Mouse (Mus musculus) erythroblast, adult 5-6 weeks (primary cell): ENCODE results near the gene Rsu1. TPM values are rescaled to one million over a fixed set of nuclear protein-coding genes. Genes with fewer than 3 reads are reported as not detected.

Experiments
- ATAC-seq: replicated peaks from 2 replicates; pipeline ENCODE4 v1.8.0; 2016; ENCODE audit warnings: moderate number of reproducible peaks, mild to moderate bottlenecking, moderate TSS enrichment, inconsistent platforms; ENCODE audit not compliant: poor library complexity, low FRiP score, severe bottlenecking
- total RNA-seq, 2 experiments: library from RNA; stranded (forward) in 1 of 2; stranded (reverse) in 1 of 2; fragments of 150-400 nt in 1 of 2; fragments of 200-764, 138-1000 nt in 1 of 2; gene quantifications; 2 replicates each; pipeline versions ENCODE4 v1.2.3 to v1.2.4; 2015 to 2017; ENCODE audit warnings: low replicate concordance in 2 of 2

The Rsu1 gene
- total RNA-seq (2015; ENCODE audit: low replicate concordance): 38.4 and 38.5 TPM in 2 replicates
- total RNA-seq (2017; ENCODE audit: low replicate concordance): 24.4 and 49.3 TPM in 2 replicates

GRCm38 (mm10) chr2:13271165-13271957, at the start of gene Rsu1:
Gene Rsu1, minus strand, starts transcription at chr2:13271415.
- ATAC-seq: peak; percentile 98

GRCm38 (mm10) chr2:13303376-13303775, 32.2 kb upstream of the Rsu1 start:
- no peak for ATAC-seq

DNA sequence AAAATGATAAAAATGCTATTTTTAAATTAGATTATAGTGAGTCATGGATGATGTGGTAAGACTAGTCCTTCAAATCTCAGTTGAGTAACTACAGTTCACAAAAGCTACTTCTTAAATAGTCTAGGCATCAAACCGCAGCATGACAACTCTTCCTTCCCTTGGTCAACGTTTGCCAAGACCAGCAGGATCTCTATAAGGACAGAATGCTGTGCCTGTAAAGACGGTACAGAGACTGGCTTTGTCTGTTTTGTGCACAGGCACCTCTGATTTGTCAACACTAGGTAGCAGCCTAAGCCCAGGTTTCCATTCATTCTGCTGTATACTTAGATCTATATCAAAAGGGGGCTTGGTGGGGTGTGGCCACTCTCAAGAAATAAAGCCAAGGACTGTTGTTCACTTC, 27.8 kb upstream of the Rsu1 start:
- ATAC-seq: no peak

- no peak for ATAC-seq
Observed at GRCm38 (mm10) chr2:13297733-13298132, 26.5 kb upstream of the Rsu1 start.

DNA sequence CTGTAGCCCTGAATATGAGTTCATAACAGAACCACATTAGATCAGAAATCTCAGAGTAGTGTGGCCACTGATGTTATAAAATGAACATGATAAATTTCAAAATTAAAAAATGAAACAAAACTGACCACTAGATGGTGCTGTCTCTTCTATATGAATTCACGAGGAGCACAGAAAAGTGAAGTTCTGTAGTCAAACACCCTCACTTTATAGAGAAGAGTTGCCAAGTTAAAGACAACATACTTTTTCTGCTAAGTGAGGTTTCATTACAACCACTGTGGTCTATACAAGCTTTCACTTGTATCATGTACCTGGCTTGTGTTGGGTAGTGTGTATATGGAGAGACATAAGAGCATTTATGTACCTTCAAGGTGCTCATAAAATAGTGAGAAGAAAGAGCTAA, 19.4 kb upstream of the Rsu1 start:
- no peak for ATAC-seq

GRCm38 (mm10) chr2:13290070-13290469, 18.9 kb upstream of the Rsu1 start:
- no peak for ATAC-seq

GRCm38 (mm10) chr2:13278114-13278862, 7.1 kb upstream of the Rsu1 start:
- ATAC-seq: peak; percentile 60; the same call in 1 of the 2 replicates

- no peak for ATAC-seq
Observed at GRCm38 (mm10) chr2:13275874-13276273, 4.7 kb upstream of the Rsu1 start.

GRCm38 (mm10) chr2:13270736-13271135, 479 bp downstream of the Rsu1 start:
- ATAC-seq: no peak

DNA sequence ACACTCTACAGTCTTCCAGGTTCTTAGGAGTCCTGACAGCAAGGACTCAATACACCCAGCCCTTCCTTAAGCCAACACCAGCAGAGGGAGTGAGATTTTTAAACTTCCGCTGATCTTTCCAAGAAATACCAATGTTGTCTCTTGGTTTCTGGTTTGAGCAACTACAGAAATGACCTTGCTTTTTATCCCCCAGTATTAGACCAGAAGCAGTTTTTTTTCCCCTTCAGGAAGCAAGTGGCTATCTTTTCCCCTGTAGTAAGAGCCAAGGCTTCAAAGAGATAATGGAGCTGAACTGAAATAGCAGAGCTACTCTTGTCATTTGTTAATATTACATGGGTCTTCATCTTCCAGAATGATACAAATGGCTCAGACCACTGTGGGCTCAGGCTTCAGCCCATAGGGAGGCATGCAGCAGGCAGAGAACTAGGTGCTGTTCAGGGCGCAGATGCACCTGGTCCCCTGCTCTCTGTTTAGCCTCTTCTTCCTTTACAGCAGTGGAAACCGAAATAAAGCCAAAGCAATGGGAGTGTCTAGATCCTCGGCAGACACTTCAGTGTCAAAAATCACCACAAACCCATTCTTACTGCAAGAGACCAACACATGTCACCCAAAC, 2.4 kb downstream of the Rsu1 start:
- ATAC-seq: no peak

DNA sequence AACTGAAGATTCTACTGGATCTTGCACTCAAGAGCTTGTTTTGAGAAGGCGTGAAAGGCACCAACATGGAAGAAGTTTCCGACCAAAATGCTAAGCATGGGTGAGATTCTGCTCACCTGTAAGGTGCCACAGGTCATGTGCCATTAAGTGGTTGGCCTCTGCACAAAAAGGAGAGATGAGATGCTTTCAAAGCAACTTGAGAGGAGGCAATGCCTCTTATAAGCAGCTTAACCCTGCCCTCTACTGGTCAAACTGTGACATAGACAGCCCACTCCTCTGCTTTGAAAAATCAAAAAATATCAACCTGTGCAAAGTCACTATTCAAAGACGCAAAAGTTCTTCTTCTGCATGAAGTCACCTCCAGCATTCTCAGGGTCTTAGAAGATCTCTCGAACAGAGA, 6.3 kb downstream of the Rsu1 start:
- peak; percentile 74; the same call in 1 of the 2 replicates for ATAC-seq

GRCm38 (mm10) chr2:13263150-13263549, 8.1 kb downstream of the Rsu1 start:
- ATAC-seq: no peak

DNA sequence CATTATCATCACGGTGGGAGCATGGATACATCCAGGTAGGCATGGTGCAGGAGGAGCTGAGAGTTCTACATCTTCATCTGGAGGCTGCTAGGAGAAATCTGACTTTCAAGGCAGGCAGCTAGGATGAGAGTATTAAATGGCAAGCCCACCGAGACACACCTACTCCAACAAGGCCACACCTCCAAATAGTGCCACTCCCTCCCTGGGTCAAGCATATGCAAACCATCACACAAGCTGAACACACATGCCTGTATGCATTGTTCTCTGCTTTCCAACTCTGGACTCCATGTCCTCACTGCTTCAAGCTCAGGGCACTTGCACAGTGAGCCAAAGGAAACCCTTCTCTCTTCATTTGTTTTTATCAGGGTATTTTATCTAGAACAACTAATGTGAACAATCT, 12.6 kb downstream of the Rsu1 start:
- ATAC-seq: no peak

GRCm38 (mm10) chr2:13240711-13241110, 30.5 kb downstream of the Rsu1 start:
- ATAC-seq: no peak

GRCm38 (mm10) chr2:13237140-13237901, 33.9 kb downstream of the Rsu1 start:
- peak; percentile 72 for ATAC-seq

DNA sequence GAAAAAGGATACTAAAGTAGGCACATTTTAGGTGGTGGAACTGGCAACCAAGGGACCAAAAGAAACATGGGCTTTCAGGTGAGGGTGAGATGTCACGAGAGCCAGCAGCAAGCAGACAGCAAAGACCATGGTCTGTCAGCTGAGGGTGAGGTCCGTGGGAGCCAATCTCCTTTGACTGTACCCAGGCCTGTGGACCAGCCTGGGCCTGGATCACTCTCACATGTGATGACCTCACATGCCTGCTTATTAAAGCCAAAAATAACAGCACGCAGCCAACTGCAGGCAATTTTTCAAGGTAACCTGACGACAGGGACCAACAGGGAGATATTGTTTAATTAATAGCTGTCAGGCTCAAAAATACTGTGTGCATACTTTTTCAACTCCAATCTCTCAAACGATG, 35.5 kb downstream of the Rsu1 start:
- ATAC-seq: no peak

DNA sequence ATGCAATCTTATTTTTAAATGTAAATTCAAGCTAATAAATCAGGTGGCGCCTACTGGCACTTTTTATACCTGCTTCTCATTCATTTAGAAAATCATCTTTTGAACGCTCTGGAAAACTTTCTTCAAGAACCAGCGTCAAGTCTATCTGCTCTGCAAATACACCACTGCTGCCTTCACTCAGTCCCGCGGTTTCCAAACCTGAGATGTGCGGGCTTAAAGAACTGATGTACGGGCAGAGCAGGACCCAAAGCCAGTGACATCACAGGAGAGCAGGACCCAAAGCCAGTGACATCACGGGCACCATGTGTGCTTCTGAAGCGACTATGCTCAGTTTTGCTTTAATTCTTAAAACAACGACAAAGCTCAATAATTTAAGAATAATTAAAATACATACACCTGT, 36.4 kb downstream of the Rsu1 start:
- ATAC-seq: no peak

DNA sequence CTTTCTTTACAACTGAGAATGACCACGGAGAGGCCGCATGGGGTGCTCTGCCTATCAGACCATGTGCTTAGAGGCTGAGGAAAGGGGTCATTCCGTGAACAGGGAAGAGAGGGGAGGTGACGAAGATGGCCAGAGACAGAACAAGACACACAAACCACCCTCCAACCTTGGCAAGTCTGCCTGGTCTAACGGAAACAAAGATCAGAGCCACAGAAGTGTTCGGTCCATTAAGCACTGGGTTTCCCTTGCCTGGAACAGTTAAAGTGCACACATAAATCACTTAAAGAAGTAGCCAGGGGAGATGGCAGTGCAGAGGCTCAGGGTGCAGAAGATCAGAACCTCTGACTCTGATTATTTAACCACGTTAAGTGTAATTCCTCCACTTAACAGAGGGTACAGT, 37.3 kb downstream of the Rsu1 start:
- no peak for ATAC-seq

DNA sequence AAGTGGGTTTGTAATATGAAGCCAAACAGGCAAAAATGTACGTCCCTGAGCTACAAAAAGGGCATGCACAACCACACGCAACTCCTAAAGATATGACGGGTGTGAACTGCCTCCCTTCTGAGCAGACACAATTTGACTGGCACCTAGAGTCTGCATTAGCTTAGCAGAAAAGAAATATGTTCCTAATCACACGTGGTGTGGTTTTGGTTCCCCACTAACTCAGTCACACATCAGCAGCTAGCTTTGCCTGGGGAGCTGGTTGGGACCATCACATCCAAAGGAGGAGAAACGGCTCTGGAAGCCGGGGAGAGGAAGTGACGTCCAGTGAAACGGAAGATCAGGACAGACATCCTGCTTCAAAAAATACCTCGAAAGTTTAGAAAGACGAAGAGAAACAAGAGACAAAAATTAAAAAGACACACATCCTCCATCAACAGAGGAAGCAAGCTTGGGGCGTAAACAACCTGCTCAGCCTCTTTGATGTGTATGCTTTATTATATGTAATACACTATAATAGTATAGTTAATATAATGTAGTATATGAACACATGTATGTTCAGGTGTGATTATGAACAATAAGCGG, 37.9 kb downstream of the Rsu1 start:
- no peak for ATAC-seq

DNA sequence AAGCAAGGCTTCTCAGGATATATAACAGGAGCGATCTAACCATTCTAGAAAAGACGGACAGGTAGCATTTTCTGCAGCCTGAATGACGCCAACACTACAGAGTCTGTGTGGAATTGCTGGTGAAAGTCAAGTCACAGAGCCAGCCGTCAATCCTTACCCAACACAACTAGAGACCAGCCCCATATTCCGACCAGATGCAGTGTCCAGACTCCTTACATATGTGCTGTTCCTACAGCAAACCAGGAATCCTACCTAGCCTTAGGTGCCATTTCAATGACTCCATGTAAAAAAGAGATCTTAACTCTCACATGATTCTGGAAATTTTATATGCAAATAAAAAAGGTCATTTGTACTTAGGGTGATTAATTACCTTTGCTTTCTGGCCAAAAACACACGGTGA, 38.9 kb downstream of the Rsu1 start:
- no peak for ATAC-seq
